Mouse (Mus musculus): ENCODE data around the gene Supv3l1. TPM values are rescaled to one million over a fixed set of nuclear protein-coding genes. Genes with fewer than 3 reads are reported as not detected.
A peak's percentile ranks its signal among the peaks of the same experiment; 100 is the strongest.

Supv3l1 gene
- total and polyA plus RNA-seq, 2 experiments from 2014 or later, result 26.3 to 34.1 TPM

DNA sequence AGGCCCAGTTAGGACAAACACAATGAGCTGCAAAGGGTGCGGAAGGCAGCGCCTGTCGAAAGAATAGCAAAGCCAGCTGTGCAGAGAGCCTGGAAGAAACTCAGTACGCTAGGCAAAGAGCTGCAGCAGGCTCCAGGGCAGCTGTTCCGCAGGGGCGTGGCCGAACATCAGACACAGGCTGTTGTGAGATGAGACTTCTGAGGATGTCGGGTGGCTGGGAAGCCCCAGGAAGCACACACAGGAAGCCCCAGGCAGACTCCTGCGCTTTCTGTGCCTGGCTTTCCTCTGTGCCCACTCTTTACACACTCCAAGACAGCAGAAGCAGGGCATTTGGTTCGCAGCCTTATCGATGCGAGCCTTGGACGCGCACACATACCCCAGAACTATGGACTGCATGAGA, 44.6 kb downstream of the Supv3l1 start:
- no peak for TF ChIP-seq EP300 (IDR thresholded peaks at IDR 0.05; ENCODE audit: low read depth)
- no peak for TF ChIP-seq CTCF (IDR thresholded peaks at IDR 0.05; ENCODE audit: low read depth)
- Histone ChIP-seq H3K9ac (replicated peaks; ENCODE audit: low read depth, low read length) (no peak overlapping the region), H3K9me3 (replicated peaks; ENCODE audit: control insufficient read depth, low read length) (no peaks in the 10 kb centered on the region), H3K4me1 (ENCODE audit: control insufficient read depth, insufficient read depth) (no peaks in the 10 kb centered on the region), H3K27me3 (ENCODE audit: control insufficient read depth, insufficient read depth, low read length) (peaks cover 16% of the 10 kb centered on the region; the same call in 1 of the 2 replicates), H3K4me2 (ENCODE audit: low read depth, low read length) (no peak overlapping the region), H3K4me3 (ENCODE audit: low read depth, low read length) (no peak overlapping the region), H3K27ac (ENCODE audit: low read depth) (no peak overlapping the region), H3K36me3 (replicated peaks; ENCODE audit: control insufficient read depth, insufficient read depth, low read length) (no peaks in the 10 kb centered on the region)
- ATAC-seq (ENCODE audit: insufficient read depth, low read depth), result no peak
- WGBS, result 52% methylated on average over 14 of the region's 14 CpGs
- DNase-seq (ENCODE audit: low spot score), result no peak

DNA sequence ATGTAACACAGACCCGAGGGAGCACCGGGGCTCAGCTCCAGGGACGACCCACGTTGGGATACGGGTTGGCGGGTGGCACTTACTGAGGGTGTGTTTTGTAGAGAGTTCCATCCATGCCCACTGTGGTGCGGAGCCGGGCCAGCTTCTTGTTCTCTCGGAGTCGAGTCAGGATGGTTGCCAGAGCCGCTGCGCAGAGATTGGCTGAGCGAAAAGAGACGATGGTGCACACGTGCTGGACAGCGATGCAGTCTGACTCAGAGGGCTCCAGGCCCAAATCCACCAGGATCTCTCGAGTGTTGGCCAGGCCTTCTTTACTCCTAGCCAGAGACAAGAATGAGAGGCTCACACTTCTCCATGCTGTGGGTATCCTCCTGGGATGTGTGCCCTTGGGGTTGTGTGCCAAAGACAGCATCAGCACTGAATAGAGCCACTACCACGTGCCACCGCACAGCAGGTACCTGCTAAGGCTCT, 47.9 kb downstream of the Supv3l1 start:
- no peak for DNase-seq (ENCODE audit: low spot score)
- H3K4me3 ChIP-seq (ENCODE audit: low read depth, low read length), result no peak overlapping the region
- H3K27ac ChIP-seq (ENCODE audit: low read depth), result no peak overlapping the region
- no peaks in the 10 kb centered on the region for H3K4me1 ChIP-seq (ENCODE audit: control insufficient read depth, insufficient read depth)
- peaks cover 12% of the 10 kb centered on the region; the same call in 1 of the 2 replicates for H3K27me3 ChIP-seq (ENCODE audit: control insufficient read depth, insufficient read depth, low read length)
- no peak overlapping the region for H3K9ac ChIP-seq (replicated peaks; ENCODE audit: low read depth, low read length)
- 75% methylated on average over 19 of the region's 19 CpGs for WGBS
- no peaks in the 10 kb centered on the region for H3K36me3 ChIP-seq (replicated peaks; ENCODE audit: control insufficient read depth, insufficient read depth, low read length)
- no peak for TF ChIP-seq CTCF (IDR thresholded peaks at IDR 0.05; ENCODE audit: low read depth)
- no peak for TF ChIP-seq EP300 (IDR thresholded peaks at IDR 0.05; ENCODE audit: low read depth)
- H3K4me2 ChIP-seq (ENCODE audit: low read depth, low read length), result no peak overlapping the region
- no peaks in the 10 kb centered on the region for H3K9me3 ChIP-seq (replicated peaks; ENCODE audit: control insufficient read depth, low read length)
- peak; percentile 39 for ATAC-seq (ENCODE audit: insufficient read depth, low read depth)

DNA sequence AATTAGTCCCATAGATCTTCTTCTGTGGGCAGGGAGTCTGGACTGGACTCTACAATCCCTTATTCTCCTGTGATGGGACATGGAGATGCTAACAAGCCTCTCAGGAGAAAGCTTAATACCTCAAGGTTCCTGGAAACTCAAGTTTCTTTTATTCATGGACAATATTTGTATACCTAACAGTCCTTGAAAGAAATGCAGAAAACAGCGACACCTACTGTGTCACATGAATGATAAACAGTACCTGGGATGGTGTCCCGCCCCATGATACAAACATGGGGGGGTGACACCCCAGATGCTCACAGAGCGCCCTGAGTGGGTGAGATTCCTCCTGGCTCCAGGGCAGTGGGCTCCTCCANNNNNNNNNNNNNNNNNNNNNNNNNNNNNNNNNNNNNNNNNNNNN, 66.5 kb downstream of the Supv3l1 start:
- Histone ChIP-seq H3K9me3 (replicated peaks; ENCODE audit: control insufficient read depth, low read length) (no peaks in the 10 kb centered on the region), H3K4me3 (ENCODE audit: low read depth, low read length) (no peak overlapping the region), H3K27me3 (ENCODE audit: control insufficient read depth, insufficient read depth, low read length) (no peaks in the 10 kb centered on the region), H3K4me2 (ENCODE audit: low read depth, low read length) (no peak overlapping the region), H3K9ac (replicated peaks; ENCODE audit: low read depth, low read length) (no peak overlapping the region), H3K4me1 (ENCODE audit: control insufficient read depth, insufficient read depth) (no peaks in the 10 kb centered on the region), H3K36me3 (replicated peaks; ENCODE audit: control insufficient read depth, insufficient read depth, low read length) (no peaks in the 10 kb centered on the region), H3K27ac (ENCODE audit: low read depth) (no peak overlapping the region)
- DNase-seq (ENCODE audit: low spot score), result no peak
- no peak for ATAC-seq (ENCODE audit: insufficient read depth, low read depth)
- TF ChIP-seq EP300 (IDR thresholded peaks at IDR 0.05; ENCODE audit: low read depth), result no peak
- WGBS, result 64% methylated on average over 3 of the region's 3 CpGs

DNA sequence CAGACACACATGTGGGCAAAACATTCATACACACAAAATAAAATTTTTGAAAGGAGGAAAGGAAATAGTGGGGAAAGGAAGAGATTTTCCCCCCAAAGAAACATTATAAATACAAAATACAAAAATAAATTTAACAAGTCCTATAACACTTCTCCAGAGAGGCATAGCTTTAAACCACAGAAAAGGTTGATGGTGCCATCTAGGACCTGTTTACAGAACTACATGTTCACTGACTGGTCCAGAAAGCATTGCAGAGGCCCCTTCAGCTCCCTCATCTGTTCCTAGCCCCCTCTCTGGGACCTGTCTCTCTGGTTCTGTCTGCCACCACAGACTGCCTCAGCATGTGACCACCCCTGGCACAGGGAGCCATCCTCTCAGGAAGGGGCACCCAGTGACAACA, 68.6 kb downstream of the Supv3l1 start:
- no peak overlapping the region for H3K4me3 ChIP-seq (ENCODE audit: low read depth, low read length)

DNA sequence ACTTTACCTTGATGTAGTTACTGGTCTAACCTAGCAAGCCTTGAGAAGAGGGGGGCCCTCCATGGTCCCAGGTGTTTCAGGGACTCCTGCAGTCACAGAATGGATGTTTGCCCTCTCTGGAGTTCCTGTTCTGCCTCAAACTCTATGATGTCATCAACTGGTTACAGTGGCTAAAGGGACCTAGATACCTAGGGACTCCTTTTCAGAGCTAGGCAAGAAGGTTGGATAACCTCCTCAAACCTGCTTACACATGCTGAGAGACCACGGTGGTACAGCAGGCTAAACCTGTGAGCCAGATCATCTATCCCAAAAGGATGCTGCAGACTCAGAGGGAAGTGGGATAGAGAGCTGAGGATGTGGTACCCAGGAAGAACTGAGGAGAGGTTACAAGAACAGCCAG, 69.7 kb downstream of the Supv3l1 start, which contains the start of gene Hk1:
Hk1 (minus strand) TSS at position 101 of the 400 bp plus-strand sequence.
- H3K4me3 ChIP-seq (ENCODE audit: low read depth, low read length), result no peak within 1 kb of the TSS

More for the DNA sequence above, 68.6 kb downstream of the Supv3l1 start:
- DNase-seq (ENCODE audit: low spot score), result peak; percentile 9
- TF ChIP-seq EP300 (IDR thresholded peaks at IDR 0.05; ENCODE audit: low read depth), result no peak
- TF ChIP-seq CTCF (IDR thresholded peaks at IDR 0.05; ENCODE audit: low read depth), result peak; percentile 42
- no peak overlapping the region for H3K27ac ChIP-seq (ENCODE audit: low read depth)
- no peaks in the 10 kb centered on the region for H3K9me3 ChIP-seq (replicated peaks; ENCODE audit: control insufficient read depth, low read length)
- H3K9ac ChIP-seq (replicated peaks; ENCODE audit: low read depth, low read length), result no peak overlapping the region
- no peak for ATAC-seq (ENCODE audit: insufficient read depth, low read depth)
- no peaks in the 10 kb centered on the region for H3K4me1 ChIP-seq (ENCODE audit: control insufficient read depth, insufficient read depth)
- H3K4me2 ChIP-seq (ENCODE audit: low read depth, low read length), result no peak overlapping the region
- no peaks in the 10 kb centered on the region for H3K27me3 ChIP-seq (ENCODE audit: control insufficient read depth, insufficient read depth, low read length)
- no peaks in the 10 kb centered on the region for H3K36me3 ChIP-seq (replicated peaks; ENCODE audit: control insufficient read depth, insufficient read depth, low read length)

More for the DNA sequence above, 69.7 kb downstream of the Supv3l1 start, which contains the start of gene Hk1:
- Histone ChIP-seq H3K9ac (replicated peaks; ENCODE audit: low read depth, low read length) (no peak within 1 kb of the TSS), H3K4me1 (ENCODE audit: control insufficient read depth, insufficient read depth) (no peaks in the 10 kb centered on the region), H3K4me2 (ENCODE audit: low read depth, low read length) (no peak within 1 kb of the TSS), H3K9me3 (replicated peaks; ENCODE audit: control insufficient read depth, low read length) (no peaks in the 10 kb centered on the region), H3K27ac (ENCODE audit: low read depth) (no peak within 1 kb of the TSS), H3K27me3 (ENCODE audit: control insufficient read depth, insufficient read depth, low read length) (no peaks in the 10 kb centered on the region), H3K36me3 (replicated peaks; ENCODE audit: control insufficient read depth, insufficient read depth, low read length) (no peaks in the 10 kb centered on the region)
- TF ChIP-seq CTCF (IDR thresholded peaks at IDR 0.05; ENCODE audit: low read depth) (no peak), EP300 (IDR thresholded peaks at IDR 0.05; ENCODE audit: low read depth) (no peak)
- ATAC-seq (ENCODE audit: insufficient read depth, low read depth) (no peak), DNase-seq (ENCODE audit: low spot score) (no peak)
- 79% methylated on average over 1 of the region's 1 CpGs for WGBS

Other genes with a start within 250 kb of the Supv3l1 start
- gene Tspan15, start 218.5 kb downstream of the Supv3l1 start, total RNA-seq (2014; rRNA removed; ENCODE audit: low replicate concordance), result 9.7 and 26.0 TPM in 2 replicates
- gene Tspan15, start 218.5 kb downstream of the Supv3l1 start, polyA plus RNA-seq (2015; fragmentation: Nextera tagmentation; extraction: Ambion mirVana), result 6.7 and 7.0 TPM in 2 replicates
- gene Tacr2, start 197.3 kb downstream of the Supv3l1 start, total RNA-seq (2014; rRNA removed; ENCODE audit: low replicate concordance), result 2.7 TPM in 1 of 2 replicates, not detected in the other
- gene Tacr2, start 197.3 kb downstream of the Supv3l1 start, polyA plus RNA-seq (2015; fragmentation: Nextera tagmentation; extraction: Ambion mirVana), result not detected in 2 replicates
- 100.0 and 140 TPM in 2 replicates for gene Hk1, start 69.8 kb downstream of the Supv3l1 start, total RNA-seq (2014; rRNA removed; ENCODE audit: low replicate concordance)
- 128 and 148 TPM in 2 replicates for gene Hk1, start 69.8 kb downstream of the Supv3l1 start, polyA plus RNA-seq (2015; fragmentation: Nextera tagmentation; extraction: Ambion mirVana)
- gene Hkdc1, start 27.2 kb downstream of the Supv3l1 start, total RNA-seq (2014; rRNA removed; ENCODE audit: low replicate concordance), result not detected in 2 replicates
- 0.03 TPM in 1 of 2 replicates, not detected in the other for gene Hkdc1, start 27.2 kb downstream of the Supv3l1 start, polyA plus RNA-seq (2015; fragmentation: Nextera tagmentation; extraction: Ambion mirVana)
- gene 4930507D05Rik, start 249 bp downstream of the Supv3l1 start, total RNA-seq (2014; rRNA removed; ENCODE audit: low replicate concordance), result 0.15 and 3.2 TPM in 2 replicates
- 0.19 and 0.36 TPM in 2 replicates for gene 4930507D05Rik, start 249 bp downstream of the Supv3l1 start, polyA plus RNA-seq (2015; fragmentation: Nextera tagmentation; extraction: Ambion mirVana)
- gene Vps26a, start 37.1 kb upstream of the Supv3l1 start, total RNA-seq (2014; rRNA removed; ENCODE audit: low replicate concordance), result 46.5 and 51.0 TPM in 2 replicates
- gene Vps26a, start 37.1 kb upstream of the Supv3l1 start, polyA plus RNA-seq (2015; fragmentation: Nextera tagmentation; extraction: Ambion mirVana), result 75.5 and 78.5 TPM in 2 replicates
- gene Srgn, start 77.7 kb upstream of the Supv3l1 start, total RNA-seq (2014; rRNA removed; ENCODE audit: low replicate concordance), result 16.4 and 16.8 TPM in 2 replicates
- 19.1 and 21.8 TPM in 2 replicates for gene Srgn, start 77.7 kb upstream of the Supv3l1 start, polyA plus RNA-seq (2015; fragmentation: Nextera tagmentation; extraction: Ambion mirVana)
- gene Kif1bp, start 128.7 kb upstream of the Supv3l1 start, total RNA-seq (2014; rRNA removed; ENCODE audit: low replicate concordance), result 28.2 and 36.9 TPM in 2 replicates
- 23.6 and 23.9 TPM in 2 replicates for gene Kif1bp, start 128.7 kb upstream of the Supv3l1 start, polyA plus RNA-seq (2015; fragmentation: Nextera tagmentation; extraction: Ambion mirVana)
- 11.4 and 12.1 TPM in 2 replicates for gene Ddx21, start 152.5 kb upstream of the Supv3l1 start, total RNA-seq (2014; rRNA removed; ENCODE audit: low replicate concordance)
- gene Ddx21, start 152.5 kb upstream of the Supv3l1 start, polyA plus RNA-seq (2015; fragmentation: Nextera tagmentation; extraction: Ambion mirVana), result 7.2 and 8.8 TPM in 2 replicates
- gene Ddx50, start 201.5 kb upstream of the Supv3l1 start, total RNA-seq (2014; rRNA removed; ENCODE audit: low replicate concordance), result 40.2 and 56.5 TPM in 2 replicates
- gene Ddx50, start 201.5 kb upstream of the Supv3l1 start, polyA plus RNA-seq (2015; fragmentation: Nextera tagmentation; extraction: Ambion mirVana), result 79.0 and 79.4 TPM in 2 replicates